Mouse (Mus musculus) liver, postnatal 0 days (tissue): ENCODE results near the gene Hoxb5. TPM values are rescaled to one million over a fixed set of nuclear protein-coding genes. Genes with fewer than 3 reads are reported as not detected.

Experiments
- ATAC-seq: fragments of 200-750 bp; cut with Nextera tagmentation; 2 replicates; pipeline ENCODE4 v1.8.0; 2017; ENCODE audit warnings: mild to moderate bottlenecking, moderate library complexity
- DNase-seq: peaks from one replicate; pipeline ENCODE4 v3.0.0-alpha.2; 2016
- H3K27ac ChIP-seq: fragments of 300-500 bp; sonication (generic); 2 replicates; pipeline ENCODE4 v1.5.1; 2014; ENCODE audit warnings: antibody characterized with exemption, moderate library complexity, mild to moderate bottlenecking, low read depth
- H3K27me3 ChIP-seq: fragments of 300-500 bp; sonication (generic); 2 replicates; pipeline ENCODE4 v1.6.1; 2014; ENCODE audit warnings: low read length, control low read depth, mixed read lengths; ENCODE audit not compliant: insufficient read depth
- H3K36me3 ChIP-seq: fragments of 300-500 bp; sonication (generic); replicated peaks from 2 replicates; pipeline ENCODE4 v1.6.1; 2014; ENCODE audit warnings: mild to moderate bottlenecking, control low read depth, low read length, moderate library complexity, mixed read lengths; ENCODE audit not compliant: insufficient read depth
- H3K4me1 ChIP-seq: fragments of 300-500 bp; sonication (generic); 2 replicates; pipeline ENCODE4 v1.6.1; 2014; ENCODE audit warnings: antibody characterized with exemption, mild to moderate bottlenecking, control low read depth; ENCODE audit not compliant: insufficient read depth
- H3K4me2 ChIP-seq: fragments of 300-500 bp; sonication (generic); 2 replicates; pipeline ENCODE4 v1.6.1; 2014; ENCODE audit warnings: low read depth, mild to moderate bottlenecking, low read length, moderate library complexity, mixed read lengths
- H3K4me3 ChIP-seq: fragments of 300-500 bp; sonication (generic); 2 replicates; pipeline ENCODE4 v1.5.1; 2014; ENCODE audit warnings: low read depth, low read length
- H3K9ac ChIP-seq: fragments of 300-500 bp; sonication (generic); replicated peaks from 2 replicates; pipeline ENCODE4 v1.6.1; 2014; ENCODE audit warnings: mild to moderate bottlenecking, moderate library complexity
- H3K9me3 ChIP-seq: fragments of 300-500 bp; sonication (generic); 2 replicates; pipeline ENCODE4 v1.6.1; 2016; ENCODE audit warnings: mild to moderate bottlenecking, control low read depth, low read length, mixed read lengths
- CTCF ChIP-seq: sonication (generic); IDR thresholded peaks from 2 replicates; pipeline ENCODE4 v1.5.1; 2016; ENCODE audit warnings: antibody characterized with exemption, low read depth
- EP300 ChIP-seq: IDR thresholded peaks from 2 replicates; pipeline ENCODE4 v1.6.1; 2016; ENCODE audit warnings: antibody characterized with exemption, low read depth, mild to moderate bottlenecking
- WGBS: fragments of 180-500 bp; shearing (Covaris S2); extraction: QIAGEN DNeasy Blood & Tissue Kit; methylation state at CpG from one replicate; pipeline ENCODE4 v1.1.7; 2014; ENCODE audit not compliant: insufficient replicate concordance; 5-methylcytosine and 5-hydroxymethylcytosine counted together
- polyA plus RNA-seq: library from polyadenylated mRNA; unstranded; fragments of >200 nt; fragmentation: Nextera tagmentation; extraction: Ambion mirVana; gene quantifications from 2 replicates; pipeline ENCODE4 v1.2.1, GENCODE M21; 2015

The Hoxb5 gene
- polyA plus RNA-seq, 1 experiment from 2014 or later: 0.75 TPM

GRCm38 (mm10) chr11:96341701-96342575 lies 38.8 kb downstream of the Hoxb5 start:
- Histone ChIP-seq H3K4me1 (no peaks in the 10 kb centered on the region; the same call in 1 of the 2 replicates), H3K4me3 (peak overlapping the region; percentile 32), H3K36me3 (no peaks in the 10 kb centered on the region), H3K4me2 (peak overlapping the region; percentile 48), H3K9me3 (no peaks in the 10 kb centered on the region), H3K27ac (peak overlapping the region; percentile 56), H3K9ac (peak overlapping the region; percentile 47), H3K27me3 (peaks cover 84% of the 10 kb centered on the region)
- 4% methylated on average over 40 of the region's 40 CpGs for WGBS
- no peak for TF ChIP-seq EP300
- TF ChIP-seq CTCF: no peak
- no peak for ATAC-seq
- no peak for DNase-seq

- Histone ChIP-seq H3K9me3 (no peaks in the 10 kb centered on the region), H3K9ac (no peak overlapping the region), H3K27me3 (peaks cover 88% of the 10 kb centered on the region), H3K27ac (no peak overlapping the region), H3K36me3 (no peaks in the 10 kb centered on the region), H3K4me1 (no peaks in the 10 kb centered on the region; the same call in 1 of the 2 replicates), H3K4me2 (no peak overlapping the region), H3K4me3 (no peak overlapping the region)
- TF ChIP-seq EP300 (no peak), CTCF (no peak)
- DNase-seq: no peak
- no peak for ATAC-seq
- 8% methylated on average over 4 of the region's 4 CpGs for WGBS
Measured at GRCm38 (mm10) chr11:96342576-96342930, 39.4 kb downstream of the Hoxb5 start.

- Histone ChIP-seq H3K4me1 (no peaks in the 10 kb centered on the region; the same call in 1 of the 2 replicates), H3K9me3 (no peaks in the 10 kb centered on the region), H3K27me3 (peaks cover 87% of the 10 kb centered on the region), H3K4me3 (no peak overlapping the region), H3K27ac (no peak overlapping the region), H3K4me2 (no peak overlapping the region), H3K9ac (no peak overlapping the region), H3K36me3 (no peaks in the 10 kb centered on the region)
- ATAC-seq (no peak), DNase-seq (no peak)
- TF ChIP-seq CTCF (no peak), EP300 (no peak)
- 38% methylated on average over 2 of the region's 2 CpGs for WGBS
Measured at GRCm38 (mm10) chr11:96343206-96343745, 40.1 kb downstream of the Hoxb5 start.

GRCm38 (mm10) chr11:96344061-96344877 lies 41.1 kb downstream of the Hoxb5 start:
- Histone ChIP-seq H3K4me1 (no peaks in the 10 kb centered on the region; the same call in 1 of the 2 replicates), H3K9ac (no peak overlapping the region), H3K4me2 (no peak overlapping the region), H3K27me3 (peaks cover 90% of the 10 kb centered on the region), H3K27ac (no peak overlapping the region), H3K9me3 (no peaks in the 10 kb centered on the region), H3K36me3 (no peaks in the 10 kb centered on the region), H3K4me3 (no peak overlapping the region)
- WGBS: 31% methylated on average over 37 of the region's 40 CpGs
- TF ChIP-seq CTCF (no peak), EP300 (no peak)
- DNase-seq (no peak), ATAC-seq (no peak)

GRCm38 (mm10) chr11:96344878-96345159 lies 41.7 kb downstream of the Hoxb5 start:
- no peaks in the 10 kb centered on the region for H3K36me3 ChIP-seq
- H3K4me2 ChIP-seq: no peak overlapping the region
- no peak for TF ChIP-seq EP300
- TF ChIP-seq CTCF: no peak
- no peak overlapping the region for H3K9ac ChIP-seq
- no peak overlapping the region for H3K4me3 ChIP-seq
- ATAC-seq (no peak), DNase-seq (no peak)
- H3K27ac ChIP-seq: no peak overlapping the region
- WGBS: 55% methylated on average over 6 of the region's 6 CpGs
- H3K9me3 ChIP-seq: no peaks in the 10 kb centered on the region
- H3K27me3 ChIP-seq: peaks cover 89% of the 10 kb centered on the region
- H3K4me1 ChIP-seq: no peaks in the 10 kb centered on the region; the same call in 1 of the 2 replicates

GRCm38 (mm10) chr11:96345220-96345892 lies 42.2 kb downstream of the Hoxb5 start:
- no peak for DNase-seq
- H3K36me3 ChIP-seq: no peaks in the 10 kb centered on the region
- peak overlapping the region; percentile 31 for H3K4me3 ChIP-seq
- 11% methylated on average over 43 of the region's 56 CpGs for WGBS
- peaks cover 88% of the 10 kb centered on the region for H3K27me3 ChIP-seq
- peak overlapping the region; percentile 34 for H3K9ac ChIP-seq
- TF ChIP-seq CTCF (no peak), EP300 (no peak)
- no peak overlapping the region for H3K27ac ChIP-seq
- no peak for ATAC-seq
- no peaks in the 10 kb centered on the region; the same call in 1 of the 2 replicates for H3K4me1 ChIP-seq
- peak overlapping the region; percentile 63 for H3K4me2 ChIP-seq
- no peaks in the 10 kb centered on the region for H3K9me3 ChIP-seq
